Mouse (Mus musculus) CH12F3 (cell line): ENCODE data around the gene Ddx17.

Source experiments
- in situ Hi-C: fragments of 300-500 bp; cut with MboI; formaldehyde crosslinking; loops from 2 replicates; pipeline ENCODE4 v1.14.3; 2020; ENCODE audit warnings: low sequenced_read_pairs

The Ddx17 gene

GRCm38 (mm10) chr15:79546410-79547288 lies at the start of gene Ddx17:
Ddx17 (minus strand) TSS chr15:79546741.
- in situ Hi-C loops, result no loop called here

GRCm38 (mm10) chr15:79581581-79581980 lies 35.0 kb upstream of the Ddx17 start:
- in situ Hi-C loops, result no loop called here

GRCm38 (mm10) chr15:79577671-79578426 lies 31.3 kb upstream of the Ddx17 start:
- in situ Hi-C loops, result no loop called here

DNA sequence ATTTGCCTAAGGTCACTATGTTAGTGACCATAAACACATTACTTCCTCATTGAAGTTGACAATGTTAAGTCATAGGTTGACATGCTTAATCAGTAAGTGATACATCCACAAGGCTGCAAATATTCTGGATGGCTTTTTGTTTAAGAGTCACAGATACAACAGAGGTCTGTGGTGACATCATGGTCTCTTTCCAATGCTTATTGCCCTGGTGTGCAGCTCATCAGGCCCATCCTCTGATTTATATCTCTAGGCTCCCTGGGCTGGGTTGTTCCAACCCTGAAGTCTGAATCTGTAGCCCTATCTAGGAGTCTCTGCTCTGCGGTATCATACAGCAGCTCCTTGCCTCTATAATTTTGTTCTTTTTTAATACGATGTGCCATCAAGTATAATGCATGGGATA lies 30.4 kb upstream of the Ddx17 start:
- in situ Hi-C loops, result no loop called here

GRCm38 (mm10) chr15:79575543-79576222 lies 29.1 kb upstream of the Ddx17 start:
- in situ Hi-C loops, result no loop called here

- in situ Hi-C loops, result no loop called here
Measured at GRCm38 (mm10) chr15:79562417-79562816, 15.9 kb upstream of the Ddx17 start.

DNA sequence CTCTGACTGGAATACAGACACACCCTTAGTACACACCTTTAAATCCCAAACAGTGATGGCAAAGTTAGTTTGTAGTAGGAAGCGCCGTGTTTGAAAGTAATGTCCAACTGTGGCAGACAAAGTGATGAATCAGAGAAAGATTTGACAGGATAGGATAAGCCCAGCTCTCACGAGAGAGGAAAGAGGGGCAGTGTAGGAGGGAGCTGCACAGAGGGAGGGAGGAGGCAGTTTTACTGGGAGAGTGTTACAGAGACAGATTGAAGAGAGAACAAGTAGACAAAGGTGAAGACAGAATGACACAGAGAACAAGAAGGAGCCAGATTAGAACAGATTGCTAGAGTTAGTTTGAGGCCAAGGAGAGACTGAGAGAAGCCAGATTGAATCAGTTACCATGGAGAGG lies 13.1 kb upstream of the Ddx17 start:
- in situ Hi-C loops, result no loop called here

- in situ Hi-C loops, result no loop called here
Measured at GRCm38 (mm10) chr15:79552566-79552965, 6.0 kb upstream of the Ddx17 start.

DNA sequence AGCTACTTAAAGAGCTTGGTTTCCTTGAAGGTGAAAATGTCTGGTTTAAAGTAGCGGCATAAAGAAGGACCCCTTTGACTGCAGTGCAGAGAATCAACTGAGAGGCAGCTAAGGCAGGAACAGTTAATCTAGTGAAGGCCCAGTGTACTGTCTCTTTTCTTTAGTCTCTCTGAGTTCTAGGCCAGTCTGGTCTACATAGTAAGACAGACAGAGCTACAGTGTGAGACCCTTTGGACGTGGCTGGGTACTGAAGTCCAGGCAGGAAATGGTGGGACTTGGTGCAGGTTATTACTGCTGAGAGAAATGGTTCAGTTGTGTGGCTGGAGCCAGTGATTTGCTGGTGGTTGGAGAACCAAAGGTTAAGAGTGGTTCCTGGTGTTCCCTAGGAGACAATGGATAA lies 1.7 kb upstream of the Ddx17 start:
- in situ Hi-C loops, result no loop called here

DNA sequence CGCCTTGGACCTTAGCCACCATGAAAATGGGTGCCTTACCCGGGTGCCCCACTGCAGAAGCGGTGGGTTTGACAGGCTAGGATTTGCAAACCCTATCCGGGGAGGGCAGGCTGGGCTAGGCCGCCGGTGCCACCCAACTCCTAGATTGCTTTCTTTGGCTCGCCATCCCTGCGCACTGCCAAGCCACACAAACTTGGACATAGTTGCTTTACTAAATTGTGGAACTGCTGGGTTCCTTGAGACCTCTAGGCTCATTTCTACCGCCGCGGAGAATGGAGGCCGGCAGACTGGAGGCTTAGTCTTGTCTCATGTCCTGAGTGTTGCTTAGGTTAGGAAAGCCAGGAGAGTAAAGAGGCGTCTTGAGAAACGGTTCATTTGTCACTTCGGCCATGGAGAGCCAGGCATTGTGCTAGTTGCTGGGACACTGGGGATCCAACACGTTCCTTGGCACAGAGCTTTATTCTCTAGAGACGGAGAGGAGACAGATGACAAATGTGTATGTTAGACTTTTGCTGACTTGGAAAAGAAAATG lies 814 bp upstream of the Ddx17 start:
- in situ Hi-C loops, result no loop called here

DNA sequence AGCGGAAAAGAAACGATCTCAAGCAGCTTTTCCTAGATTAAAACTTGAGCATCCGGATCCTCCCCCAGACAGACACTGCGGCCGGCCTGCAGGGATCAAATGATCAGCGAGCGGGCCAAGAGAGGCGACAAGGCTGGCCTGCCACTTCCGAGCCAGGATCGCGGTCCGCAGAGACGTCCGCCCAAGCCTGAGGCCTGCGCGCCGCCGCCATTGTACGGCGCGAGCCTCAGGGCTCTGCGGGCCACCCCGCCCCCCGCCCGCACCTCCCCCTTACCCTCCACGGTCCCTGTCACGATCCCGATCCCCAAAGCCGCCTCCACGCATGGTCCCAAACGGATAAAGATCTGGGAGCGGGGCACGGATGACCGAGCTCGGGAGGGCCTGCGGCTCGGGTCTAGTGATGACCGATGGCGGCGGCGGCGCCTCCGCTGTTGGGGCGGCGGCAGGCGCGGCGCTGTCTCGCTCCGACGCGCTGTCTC lies 581 bp downstream of the Ddx17 start:
- in situ Hi-C loops, result no loop called here

DNA sequence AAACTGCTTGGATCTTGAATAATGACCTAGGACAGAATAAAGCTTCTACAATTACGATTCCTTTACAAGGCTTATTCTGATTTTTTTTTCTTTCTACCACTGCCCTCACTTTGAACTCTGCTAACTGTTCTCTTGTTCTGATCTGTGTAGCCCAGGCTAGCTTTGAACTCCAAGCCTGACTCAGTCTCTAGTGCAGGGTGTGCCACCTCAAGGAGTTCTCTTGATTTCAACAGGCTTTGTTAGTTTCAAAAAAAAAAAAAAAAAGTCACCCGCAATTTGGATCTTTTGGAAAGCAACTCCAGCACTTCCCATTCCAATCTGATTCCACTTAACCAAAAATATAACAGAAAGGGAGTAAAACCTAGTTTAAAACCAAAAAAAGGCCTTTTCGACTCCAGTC lies 1.0 kb downstream of the Ddx17 start:
- in situ Hi-C loops, result no loop called here

DNA sequence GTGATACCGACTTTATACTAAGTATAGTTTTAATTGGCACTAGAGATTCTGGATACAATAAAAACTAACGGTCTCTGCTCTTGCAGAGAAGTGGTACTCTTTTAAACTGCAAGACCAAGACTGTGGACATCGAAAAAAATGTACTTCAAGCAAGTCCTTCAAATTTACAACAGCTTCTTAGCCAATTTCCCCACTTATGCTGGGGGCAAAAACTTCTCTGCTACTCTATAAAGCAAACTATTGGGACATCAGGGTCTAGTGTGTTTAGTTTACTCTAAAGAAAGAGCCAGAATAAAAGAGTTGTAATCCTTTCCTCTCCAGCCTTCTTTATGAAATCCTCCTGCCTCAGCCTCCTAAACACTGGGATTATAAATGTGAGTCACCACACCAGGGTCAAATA lies 2.6 kb downstream of the Ddx17 start:
- in situ Hi-C loops, result no loop called here

DNA sequence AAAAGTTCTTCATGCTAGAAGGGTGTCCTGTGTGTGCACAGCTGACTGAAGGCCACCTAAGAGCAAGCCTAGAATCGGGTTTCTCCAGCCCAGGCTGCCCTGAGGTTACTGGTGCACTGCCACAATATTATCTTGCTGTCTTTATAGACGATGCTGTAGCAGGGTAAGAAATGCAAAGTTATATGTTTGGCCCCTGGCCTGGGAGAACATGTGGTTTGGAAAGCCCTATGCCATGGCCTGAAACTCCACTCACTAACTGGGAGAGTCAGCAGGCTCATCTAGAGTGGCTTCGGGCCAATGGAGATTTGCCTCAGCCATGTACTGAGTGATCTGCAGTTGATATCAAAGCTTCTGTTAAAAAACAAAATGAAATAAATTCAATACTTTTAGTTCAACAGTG lies 12.7 kb downstream of the Ddx17 start:
- in situ Hi-C loops, result no loop called here

GRCm38 (mm10) chr15:79529935-79530334 lies 16.6 kb downstream of the Ddx17 start:
- in situ Hi-C loops, result no loop called here

DNA sequence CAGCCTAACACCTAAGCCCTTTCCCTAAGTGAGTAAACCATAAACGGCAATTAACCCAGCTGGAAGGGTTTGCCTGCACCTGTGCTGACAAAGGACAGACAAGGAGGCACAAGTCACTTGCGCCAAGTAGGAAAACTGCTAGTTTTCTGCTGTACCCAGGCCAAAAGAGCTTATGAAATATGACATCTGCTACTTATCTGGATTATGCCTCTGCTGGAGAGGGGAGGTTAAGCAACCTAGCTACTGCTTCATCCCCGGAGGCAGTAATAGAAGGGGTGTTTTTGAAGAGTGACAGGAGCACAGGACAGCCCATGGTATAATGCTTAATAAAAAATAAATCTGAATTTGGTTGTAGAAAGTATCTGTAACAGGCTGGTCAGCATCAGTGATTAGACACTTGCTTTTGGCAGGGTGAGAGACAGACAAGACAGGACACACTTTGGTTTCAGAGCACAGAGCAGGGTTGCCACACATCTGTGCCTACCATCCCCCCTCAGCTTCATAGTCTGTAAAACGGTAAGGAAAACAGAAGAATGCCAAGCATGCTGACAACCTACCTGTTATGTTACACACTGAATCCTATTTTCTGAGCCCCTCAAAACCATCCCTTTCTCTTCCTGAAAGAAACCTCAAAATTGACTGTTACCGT lies 18.4 kb downstream of the Ddx17 start:
- in situ Hi-C loops, result no loop called here

DNA sequence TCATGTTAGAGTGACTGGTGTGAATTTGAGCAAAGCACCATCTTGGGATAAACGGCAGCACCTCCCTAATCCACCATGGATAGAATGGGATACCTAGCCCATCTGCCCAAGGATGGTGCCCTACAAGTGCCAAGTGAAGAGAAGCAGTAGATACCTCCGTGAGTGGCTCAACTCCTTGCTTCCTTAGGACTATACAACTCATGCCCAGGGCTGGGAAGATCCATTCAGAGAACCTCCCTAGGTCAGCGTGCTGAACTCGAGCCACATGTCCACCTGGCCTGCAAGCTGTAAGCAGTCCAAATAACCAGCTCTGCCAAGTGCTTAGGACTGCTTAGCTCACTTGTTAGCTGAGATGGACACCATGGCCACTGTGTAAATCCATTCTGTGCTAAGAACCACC lies 19.3 kb downstream of the Ddx17 start:
- in situ Hi-C loops, result no loop called here

DNA sequence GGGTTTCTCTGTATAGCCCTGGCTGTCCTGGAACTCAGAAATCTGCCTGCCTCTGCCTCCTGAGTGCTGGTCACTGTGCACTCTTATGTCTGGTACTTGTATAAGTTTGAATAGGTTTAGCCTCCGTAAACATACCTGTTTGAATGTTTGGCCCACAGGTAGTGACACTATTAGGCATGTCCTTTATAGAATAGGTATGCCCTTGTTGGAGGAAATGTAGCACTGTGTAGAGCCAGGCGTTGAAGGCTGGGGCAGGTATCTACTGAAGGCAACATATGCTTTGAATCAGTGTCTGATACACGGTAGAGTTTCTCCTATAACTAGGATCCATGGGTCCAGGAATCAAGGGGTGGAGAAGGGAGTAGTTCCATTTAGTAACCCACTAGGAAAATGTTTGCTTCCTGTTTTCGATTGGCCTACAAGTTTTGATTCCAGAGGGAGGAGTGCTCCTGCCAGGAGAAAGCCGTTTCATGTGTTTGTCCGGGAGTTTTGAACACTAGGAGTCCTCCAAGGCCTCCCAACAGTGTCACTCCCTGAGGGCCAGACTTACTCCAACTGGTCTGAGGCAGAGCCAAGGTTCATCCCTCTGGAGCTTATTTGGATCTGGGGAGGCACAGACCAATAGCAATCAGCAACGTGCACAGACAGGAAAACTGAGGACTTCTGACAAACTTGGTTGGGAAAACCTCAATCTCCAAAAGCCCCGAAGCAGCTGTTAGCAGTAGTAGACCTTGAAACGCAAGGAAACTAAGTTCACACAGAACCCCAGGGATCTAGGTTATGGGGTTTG lies 20.4 kb downstream of the Ddx17 start:
- in situ Hi-C loops, result no loop called here

- in situ Hi-C loops, result no loop called here
Measured at GRCm38 (mm10) chr15:79525564-79525963, 21.0 kb downstream of the Ddx17 start.
